Mouse (Mus musculus) ES-E14 (cell line): ENCODE measurements around the gene Themis2.
A peak's percentile ranks its signal among the peaks of the same experiment; 100 is the strongest.

Experiments used
- CHD2 ChIP-seq: IDR thresholded peaks from 2 replicates; pipeline ENCODE4 v1.6.1; 2014; ENCODE audit warnings: mild to moderate bottlenecking, low read depth, low read length, inconsistent platforms
- HCFC1 ChIP-seq: IDR thresholded peaks from 2 replicates; pipeline ENCODE4 v1.6.1; 2012; ENCODE audit warnings: low read length, inconsistent platforms, borderline replicate concordance; ENCODE audit not compliant: insufficient read depth
- MAFK ChIP-seq: IDR thresholded peaks from 2 replicates; pipeline ENCODE4 v1.6.1; 2014; ENCODE audit warnings: mild to moderate bottlenecking, low read depth, low read length, inconsistent platforms; ENCODE audit not compliant: insufficient read depth
- ZC3H11A ChIP-seq: IDR thresholded peaks from 2 replicates; pipeline ENCODE4 v1.6.1; 2012; ENCODE audit warnings: low read depth, mild to moderate bottlenecking, inconsistent platforms, low read length, borderline replicate concordance
- ZNF384 ChIP-seq: IDR thresholded peaks from 2 replicates; pipeline ENCODE4 v1.6.1; 2012; ENCODE audit warnings: low read depth, low read length, inconsistent platforms

DNA sequence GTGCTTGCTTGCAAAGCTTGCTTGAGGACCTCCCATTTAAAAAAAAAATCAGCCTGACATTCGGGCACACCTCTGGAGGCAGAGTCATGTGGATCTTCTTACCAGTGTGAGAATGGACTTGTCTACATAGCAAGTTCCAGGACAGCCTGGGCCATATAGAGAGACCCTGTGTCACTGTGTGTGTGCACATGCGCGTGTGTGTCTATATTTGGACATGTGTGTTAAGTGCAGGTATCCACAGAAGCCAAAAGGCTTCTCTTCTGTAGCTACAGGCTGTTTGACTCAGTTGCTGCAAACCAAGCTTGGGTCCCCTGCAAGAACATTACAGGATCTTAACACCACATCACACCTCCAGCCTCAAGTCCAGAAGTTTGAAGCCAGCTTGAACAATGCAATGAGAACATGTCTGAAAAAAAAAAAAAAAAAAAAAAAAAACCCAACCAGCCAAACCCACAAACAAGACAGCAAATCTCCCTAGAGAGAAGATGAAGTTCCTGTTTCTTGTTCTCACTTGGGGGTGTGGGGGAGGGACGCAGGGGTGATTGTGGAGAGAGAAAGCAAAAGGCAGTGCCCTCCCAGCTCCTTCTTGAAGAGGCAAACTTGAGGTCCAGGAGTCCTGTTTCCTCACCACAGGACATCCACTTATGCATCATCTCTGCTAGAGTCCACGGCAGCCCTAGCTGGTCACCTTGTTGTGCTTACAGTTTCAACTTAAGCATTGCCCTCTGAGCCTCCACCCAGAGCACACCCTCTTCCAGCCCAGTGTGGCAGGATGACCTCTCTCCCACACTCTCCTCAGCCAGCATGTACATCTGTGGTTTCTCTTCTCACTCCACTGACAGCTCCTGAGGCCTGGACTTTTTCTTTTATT is 11.8 kb upstream of the Themis2 start:
- 0 out of 2 replicates have a peak, but pooled peaks have one; percentile 20 for TF ChIP-seq ZNF384
- no peak for TF ChIP-seq CHD2
- TF ChIP-seq HCFC1: no peak
- TF ChIP-seq ZC3H11A: no peak
- TF ChIP-seq MAFK: no peak
